Mouse (Mus musculus): ENCODE results near the gene Xirp2. TPM values are rescaled to one million over a fixed set of nuclear protein-coding genes. Genes with fewer than 3 reads are reported as not detected.

Gene Xirp2
- polyA plus RNA-seq, 1 experiment from 2014 or later: 0.01 TPM

GRCm38 (mm10) chr2:67486721-67487120 lies 40.9 kb downstream of the Xirp2 start:
- H3K36me3 ChIP-seq: no peaks in the 10 kb centered on the region
- 0 out of 2 replicates have a peak, but pooled peaks cover 2% of the 10 kb centered on the region for H3K4me1 ChIP-seq
- no peak for ATAC-seq (ENCODE audit: insufficient number of reproducible peaks, insufficient read depth, low FRiP score, low TSS enrichment)
- H3K9me3 ChIP-seq: no peaks in the 10 kb centered on the region
- WGBS: 90% methylated on average over 6 of the region's 6 CpGs
- no peaks in the 10 kb centered on the region for H3K27me3 ChIP-seq
- H3K4me2 ChIP-seq (replicated peaks): no peak overlapping the region
- no peak overlapping the region for H3K27ac ChIP-seq
- no peak overlapping the region for H3K9ac ChIP-seq
- no peak overlapping the region for H3K4me3 ChIP-seq

DNA sequence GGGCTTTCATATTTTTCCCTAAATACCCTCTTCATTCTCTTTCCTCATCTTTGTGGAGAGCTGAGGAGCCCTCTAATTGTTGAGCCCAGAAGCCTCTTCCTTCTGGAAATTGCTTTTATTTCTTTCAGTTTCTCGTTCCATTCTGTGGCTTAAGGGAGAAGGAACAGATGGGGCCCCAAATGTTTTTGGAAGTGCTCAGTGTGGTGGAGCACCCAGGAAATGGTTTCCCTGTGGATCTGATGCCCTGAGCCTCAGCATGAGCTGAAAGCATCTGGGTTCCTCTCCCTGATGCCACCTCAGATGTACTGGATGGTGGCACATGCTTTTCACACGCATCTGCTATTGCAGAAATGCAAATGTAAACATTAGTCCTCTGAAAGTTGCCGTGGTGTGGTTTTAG lies 41.4 kb downstream of the Xirp2 start:
- H3K4me2 ChIP-seq (replicated peaks): no peak overlapping the region
- no peaks in the 10 kb centered on the region for H3K27me3 ChIP-seq
- H3K9me3 ChIP-seq: no peaks in the 10 kb centered on the region
- no peaks in the 10 kb centered on the region for H3K36me3 ChIP-seq
- H3K27ac ChIP-seq: no peak overlapping the region
- H3K9ac ChIP-seq: no peak overlapping the region
- no peak for ATAC-seq (ENCODE audit: insufficient number of reproducible peaks, insufficient read depth, low FRiP score, low TSS enrichment)
- 0 out of 2 replicates have a peak, but pooled peaks cover 2% of the 10 kb centered on the region for H3K4me1 ChIP-seq
- H3K4me3 ChIP-seq: no peak overlapping the region
- WGBS: 74% methylated on average over 3 of the region's 3 CpGs

DNA sequence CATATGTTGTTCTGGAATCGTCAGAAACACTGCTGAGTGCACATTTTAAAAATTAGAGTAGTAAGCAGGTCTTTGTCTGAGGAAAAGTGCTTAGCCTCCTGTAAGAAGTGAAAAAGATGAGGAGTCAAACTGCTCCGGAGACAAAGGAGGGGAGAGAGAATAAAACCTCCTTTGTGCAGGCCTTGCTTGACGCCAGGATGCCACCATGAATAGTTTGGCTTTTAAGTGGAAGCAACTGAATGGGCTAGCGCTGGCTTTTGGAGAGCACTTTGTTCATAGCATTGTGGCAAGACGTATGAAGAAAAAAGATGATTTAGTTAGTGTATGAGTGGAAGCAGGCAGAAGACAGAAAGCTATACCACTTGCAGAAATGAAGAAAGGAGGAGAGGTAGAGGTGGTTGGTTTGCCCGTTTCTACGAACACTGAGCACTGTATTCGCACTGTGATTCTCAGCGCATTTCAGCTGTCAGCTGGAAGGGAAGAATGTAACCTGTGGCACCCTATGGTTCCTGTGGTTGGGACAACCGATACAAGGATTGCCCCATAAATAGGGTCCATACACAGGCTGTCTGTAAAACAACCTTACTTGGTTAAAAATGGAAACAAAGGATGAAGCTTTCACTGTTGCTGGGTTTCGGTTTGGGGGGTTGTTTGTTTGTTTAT lies 42.8 kb downstream of the Xirp2 start:
- Histone ChIP-seq H3K9ac (no peak overlapping the region), H3K36me3 (no peaks in the 10 kb centered on the region), H3K9me3 (no peaks in the 10 kb centered on the region), H3K4me3 (no peak overlapping the region), H3K4me2 (replicated peaks) (no peak overlapping the region), H3K27ac (no peak overlapping the region), H3K4me1 (0 out of 2 replicates have a peak, but pooled peaks cover 2% of the 10 kb centered on the region), H3K27me3 (no peaks in the 10 kb centered on the region)
- 47% methylated on average over 11 of the region's 11 CpGs for WGBS
- ATAC-seq (ENCODE audit: insufficient number of reproducible peaks, insufficient read depth, low FRiP score, low TSS enrichment): no peak

DNA sequence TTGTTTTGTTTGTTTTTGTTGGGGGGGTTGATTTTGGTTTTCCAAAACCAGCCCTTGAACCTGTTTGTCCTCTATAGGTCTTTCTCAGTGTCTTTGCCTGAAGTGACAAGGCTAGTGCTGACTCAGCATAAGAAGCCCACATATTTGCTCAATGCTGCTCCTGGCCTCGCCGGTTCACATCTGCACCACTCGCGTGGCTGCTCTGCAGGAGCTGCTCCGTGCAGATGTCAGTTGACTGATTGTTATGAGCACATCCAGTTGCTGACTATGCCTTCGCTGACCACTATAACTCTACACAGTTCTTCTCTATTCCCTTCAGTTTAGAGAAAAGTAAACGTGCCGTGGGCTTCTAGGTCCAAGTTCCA lies 43.3 kb downstream of the Xirp2 start:
- ATAC-seq (ENCODE audit: insufficient number of reproducible peaks, insufficient read depth, low FRiP score, low TSS enrichment): no peak
- Histone ChIP-seq H3K36me3 (no peaks in the 10 kb centered on the region), H3K4me3 (no peak overlapping the region), H3K9ac (no peak overlapping the region), H3K4me2 (replicated peaks) (no peak overlapping the region), H3K9me3 (no peaks in the 10 kb centered on the region), H3K27me3 (no peaks in the 10 kb centered on the region), H3K4me1 (0 out of 2 replicates have a peak, but pooled peaks cover 2% of the 10 kb centered on the region), H3K27ac (no peak overlapping the region)
- WGBS: 61% methylated on average over 8 of the region's 8 CpGs

DNA sequence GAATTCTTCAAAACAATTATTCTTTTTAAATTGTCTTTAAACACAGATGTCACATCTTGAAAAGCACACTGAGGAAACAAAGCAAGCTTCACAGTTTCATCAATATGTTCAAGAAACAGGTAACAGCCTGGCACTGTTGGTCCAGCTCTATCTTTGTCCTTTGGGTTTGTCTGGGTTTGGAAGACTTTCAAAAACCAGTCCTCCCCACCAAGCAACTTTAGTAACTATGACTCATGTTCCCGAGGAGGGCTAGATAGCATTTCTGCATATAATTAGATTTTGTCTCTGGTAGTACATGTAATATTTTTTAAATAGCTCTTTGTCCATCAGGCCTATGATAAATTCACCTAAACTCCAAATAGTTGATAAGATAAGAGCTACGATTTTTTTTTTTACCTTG lies 59.7 kb downstream of the Xirp2 start:
- Histone ChIP-seq H3K36me3 (no peaks in the 10 kb centered on the region), H3K27ac (no peak overlapping the region), H3K9me3 (no peaks in the 10 kb centered on the region), H3K4me3 (no peak overlapping the region), H3K4me1 (no peaks in the 10 kb centered on the region), H3K27me3 (no peaks in the 10 kb centered on the region), H3K4me2 (replicated peaks) (no peak overlapping the region), H3K9ac (no peak overlapping the region)
- ATAC-seq (ENCODE audit: insufficient number of reproducible peaks, insufficient read depth, low FRiP score, low TSS enrichment): no peak
- WGBS: 83% methylated on average over 2 of the region's 2 CpGs

DNA sequence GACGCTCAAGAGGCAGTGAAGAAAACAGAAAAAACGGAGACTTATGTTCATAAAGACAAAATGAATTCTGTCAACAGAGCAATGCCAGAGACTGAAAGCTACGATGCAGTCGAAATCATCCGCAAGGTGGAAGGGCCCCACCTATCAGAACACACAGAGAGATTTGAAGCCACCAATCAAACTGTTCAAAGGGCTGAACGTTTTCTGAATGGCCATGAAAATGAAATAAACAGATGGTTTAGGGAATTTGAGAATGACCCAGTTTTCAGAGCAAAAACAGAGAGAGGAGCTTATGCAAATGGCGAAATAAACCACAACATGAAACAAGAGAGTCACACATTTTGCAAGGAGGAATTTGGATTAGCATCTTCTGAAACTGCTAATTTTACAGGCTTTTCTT lies 70.6 kb downstream of the Xirp2 start:
- Histone ChIP-seq H3K27me3 (no peaks in the 10 kb centered on the region), H3K27ac (no peak overlapping the region), H3K36me3 (no peaks in the 10 kb centered on the region), H3K9me3 (no peaks in the 10 kb centered on the region), H3K9ac (no peak overlapping the region), H3K4me1 (no peaks in the 10 kb centered on the region), H3K4me2 (replicated peaks) (no peak overlapping the region), H3K4me3 (no peak overlapping the region)
- ATAC-seq (ENCODE audit: insufficient number of reproducible peaks, insufficient read depth, low FRiP score, low TSS enrichment): no peak
- WGBS: 87% methylated on average over 7 of the region's 7 CpGs

DNA sequence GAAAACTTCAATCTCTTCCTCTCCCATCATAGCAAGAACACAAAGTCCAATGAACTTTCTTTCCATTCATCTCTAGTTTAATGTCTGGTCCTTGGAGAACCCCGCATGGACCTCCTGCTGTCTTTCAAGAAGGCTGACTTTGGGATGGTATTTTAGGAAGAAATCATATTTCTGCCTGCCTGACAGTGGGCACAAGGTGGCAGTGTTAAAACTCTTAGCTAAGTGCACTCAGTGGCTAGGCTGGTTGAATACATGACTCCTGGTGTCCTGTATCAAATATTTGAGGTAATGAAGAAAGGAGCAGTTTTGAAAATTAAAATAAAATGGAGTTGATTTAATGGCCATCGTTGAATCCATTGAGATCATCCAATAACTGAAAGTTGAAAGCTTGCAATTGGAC lies 89.5 kb downstream of the Xirp2 start:
- no peak overlapping the region for H3K27ac ChIP-seq
- H3K4me1 ChIP-seq: no peaks in the 10 kb centered on the region
- no peak for ATAC-seq (ENCODE audit: insufficient number of reproducible peaks, insufficient read depth, low FRiP score, low TSS enrichment)
- no peaks in the 10 kb centered on the region for H3K9me3 ChIP-seq
- H3K4me3 ChIP-seq: no peak overlapping the region
- no peak overlapping the region for H3K9ac ChIP-seq
- H3K4me2 ChIP-seq (replicated peaks): no peak overlapping the region
- no peaks in the 10 kb centered on the region for H3K27me3 ChIP-seq
- no peaks in the 10 kb centered on the region for H3K36me3 ChIP-seq
- 90% methylated on average over 2 of the region's 2 CpGs for WGBS

GRCm38 (mm10) chr2:67539426-67539825 lies 93.6 kb downstream of the Xirp2 start:
- Histone ChIP-seq H3K27ac (no peak overlapping the region), H3K36me3 (no peaks in the 10 kb centered on the region), H3K4me3 (no peak overlapping the region), H3K4me2 (replicated peaks) (no peak overlapping the region), H3K4me1 (no peaks in the 10 kb centered on the region), H3K9me3 (no peaks in the 10 kb centered on the region), H3K9ac (no peak overlapping the region), H3K27me3 (no peaks in the 10 kb centered on the region)
- WGBS: 87% methylated on average over 6 of the region's 6 CpGs
- ATAC-seq (ENCODE audit: insufficient number of reproducible peaks, insufficient read depth, low FRiP score, low TSS enrichment): no peak

DNA sequence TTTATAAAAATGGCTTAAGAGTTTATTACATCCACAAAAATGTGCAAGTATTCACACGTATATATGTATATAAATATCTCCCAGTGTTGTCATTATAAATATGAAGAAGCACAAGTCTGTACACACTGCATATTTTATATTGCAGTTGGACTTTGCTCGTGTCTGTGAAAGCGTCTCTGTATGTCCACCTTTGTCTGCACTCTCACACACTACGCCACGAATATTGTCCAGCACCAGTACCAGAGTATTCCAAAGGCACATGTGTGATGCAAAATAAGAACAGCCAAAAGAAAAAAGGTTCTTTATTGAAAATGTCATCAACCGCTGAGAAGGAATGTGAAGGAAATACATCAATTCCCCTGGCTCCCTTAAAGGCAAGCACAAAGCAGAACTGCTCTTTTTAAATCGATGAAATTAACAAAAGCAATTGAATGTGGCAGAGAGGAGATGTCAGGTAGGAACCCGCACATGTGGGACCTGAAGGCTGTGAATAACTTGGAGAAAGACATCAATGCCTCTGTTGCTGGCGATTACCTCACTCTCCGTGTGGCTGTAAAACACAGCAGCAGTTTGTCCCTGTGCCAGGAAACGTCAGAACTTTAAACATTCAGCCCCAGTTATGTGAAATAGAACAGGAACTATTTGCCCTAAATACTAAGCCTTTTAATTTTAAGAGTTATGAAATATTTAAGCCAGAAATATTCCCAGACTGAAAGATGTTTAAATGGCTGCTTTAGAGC lies 96.3 kb downstream of the Xirp2 start:
- ATAC-seq (ENCODE audit: insufficient number of reproducible peaks, insufficient read depth, low FRiP score, low TSS enrichment): no peak
- WGBS: 53% methylated on average over 11 of the region's 11 CpGs
- Histone ChIP-seq H3K9ac (no peak overlapping the region), H3K27ac (no peak overlapping the region), H3K4me1 (no peaks in the 10 kb centered on the region), H3K36me3 (no peaks in the 10 kb centered on the region), H3K9me3 (no peaks in the 10 kb centered on the region), H3K4me2 (replicated peaks) (no peak overlapping the region), H3K27me3 (no peaks in the 10 kb centered on the region), H3K4me3 (no peak overlapping the region)

DNA sequence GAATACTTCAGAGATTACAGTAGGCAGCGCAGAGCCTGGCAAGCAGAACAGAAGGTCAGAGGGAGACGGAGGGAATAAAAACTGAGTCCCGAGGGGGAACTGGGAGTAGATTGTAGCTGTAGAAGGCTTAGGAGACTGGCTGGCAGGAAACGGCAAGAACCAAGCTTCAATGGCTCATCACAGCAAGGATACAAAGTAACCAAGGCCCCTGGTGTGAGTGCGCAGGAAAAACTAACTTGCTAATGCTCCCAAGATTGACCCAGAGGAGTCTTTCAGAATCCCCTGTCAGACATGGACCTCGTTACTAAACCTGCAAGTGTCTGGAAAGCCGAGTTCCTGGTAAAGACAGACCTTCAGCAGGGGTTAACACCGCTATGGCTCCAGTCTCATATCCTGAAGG lies 98.6 kb downstream of the Xirp2 start:
- Histone ChIP-seq H3K27ac (no peak overlapping the region), H3K9me3 (no peaks in the 10 kb centered on the region), H3K4me2 (replicated peaks) (no peak overlapping the region), H3K4me3 (no peak overlapping the region), H3K36me3 (no peaks in the 10 kb centered on the region), H3K4me1 (no peaks in the 10 kb centered on the region), H3K9ac (no peak overlapping the region), H3K27me3 (no peaks in the 10 kb centered on the region)
- 65% methylated on average over 8 of the region's 8 CpGs for WGBS
- ATAC-seq (ENCODE audit: insufficient number of reproducible peaks, insufficient read depth, low FRiP score, low TSS enrichment): no peak

- peak; percentile 69 for ATAC-seq (ENCODE audit: insufficient number of reproducible peaks, insufficient read depth, low FRiP score, low TSS enrichment)
- no peaks in the 10 kb centered on the region for H3K36me3 ChIP-seq
- H3K9me3 ChIP-seq: no peaks in the 10 kb centered on the region
- H3K27ac ChIP-seq: peak overlapping the region; percentile 84
- peak overlapping the region; percentile 75 for H3K4me3 ChIP-seq
- H3K4me2 ChIP-seq (replicated peaks): peak overlapping the region; percentile 92
- peak overlapping the region; percentile 58 for H3K9ac ChIP-seq
- WGBS: 3% methylated on average over 23 of the region's 23 CpGs
- H3K4me1 ChIP-seq: peaks cover 11% of the 10 kb centered on the region; the same call in 1 of the 2 replicates
- H3K27me3 ChIP-seq: no peaks in the 10 kb centered on the region
Measured at GRCm38 (mm10) chr2:67564851-67565479, 119.2 kb downstream of the Xirp2 start.

Data from embryonic facial prominence, embryonic 12.5 days (tissue).